Comparison of ENCODE assay signal across 41 mouse cellular contexts in genomic region chr12:111923117-111923516, GRCm38 (mm10). TPM values are rescaled to one million over a fixed set of nuclear protein-coding genes. Genes with fewer than 3 reads are reported as not detected.
DNase-seq lines count a peak whose midpoint lies in the region; ATAC-seq lines count a peak whose summit lies in the region.
"Had no signal": no experiment of that assay in that cellular context is flagged by ENCODE, and none has a peak within 500 bp of the region (broad histone marks: within the 10 kb centered on the region; RNA-seq: fewer than 3 reads in every experiment).

No protein-coding gene starts in this region.

- peak; percentile 61 for ATAC-seq in liver, embryonic 11.5 days (replicated peaks; ENCODE audit: low FRiP score)
- ATAC-seq in erythroid progenitor cell, adult 5-6 weeks (replicated peaks; ENCODE audit: low FRiP score, poor library complexity, severe bottlenecking), result peak; percentile 91
- peak; percentile 77 for ATAC-seq in liver, embryonic 16.5 days (ENCODE audit: low read depth)
- no peak for ATAC-seq in hindbrain, embryonic 16.5 days
- ATAC-seq: forebrain, postnatal 0 days; lung, postnatal 0 days; midbrain, embryonic 15.5 days had no signal

- peaks cover 11% of the 10 kb centered on the region for H3K4me1 ChIP-seq in liver, embryonic 11.5 days (replicated peaks; ENCODE audit: control insufficient read depth, insufficient read depth, low read length)
- peaks cover 11% of the 10 kb centered on the region for H3K4me1 ChIP-seq in liver, embryonic 16.5 days (ENCODE audit: control insufficient read depth, low read depth, low read length)
- peaks cover 7% of the 10 kb centered on the region; the same call in 1 of the 2 replicates for H3K4me1 ChIP-seq in hindbrain, embryonic 10.5 days (replicated peaks)
- H3K4me1 ChIP-seq in hindbrain, embryonic 16.5 days (ENCODE audit: control insufficient read depth, insufficient read depth, low read depth, low read length), result no peaks in the 10 kb centered on the region; the same call in 1 of the 2 replicates
- H3K4me1 ChIP-seq: forebrain, embryonic 12.5 days; midbrain, embryonic 15.5 days had no signal

- no peak overlapping the region for H3K9ac ChIP-seq in liver, embryonic 11.5 days (ENCODE audit: low read depth, low read length)
- no peak overlapping the region for H3K9ac ChIP-seq in liver, embryonic 16.5 days (ENCODE audit: low read depth, low read length)
- H3K9ac ChIP-seq in hindbrain, embryonic 16.5 days (ENCODE audit: low read depth, low read length), result no peak overlapping the region
- H3K9ac ChIP-seq: embryonic facial prominence, embryonic 13.5 days; forebrain, embryonic 12.5 days; forebrain, postnatal 0 days; heart, embryonic 13.5 days; hindbrain, embryonic 15.5 days; kidney, embryonic 15.5 days; midbrain, embryonic 15.5 days; neural tube, embryonic 15.5 days had no signal

- no peaks in the 10 kb centered on the region for H3K9me3 ChIP-seq in liver, embryonic 11.5 days (ENCODE audit: control insufficient read depth, low read length)
- H3K9me3 ChIP-seq in liver, embryonic 16.5 days (replicated peaks; ENCODE audit: control insufficient read depth, low read length), result no peaks in the 10 kb centered on the region
- H3K9me3 ChIP-seq in hindbrain, embryonic 10.5 days, result no peaks in the 10 kb centered on the region
- H3K9me3 ChIP-seq in hindbrain, embryonic 16.5 days (ENCODE audit: control insufficient read depth, low read length), result no peaks in the 10 kb centered on the region
- H3K9me3 ChIP-seq: embryonic facial prominence, embryonic 13.5 days; forebrain, embryonic 12.5 days; heart, embryonic 13.5 days; hindbrain, embryonic 15.5 days; kidney, embryonic 15.5 days; midbrain, embryonic 15.5 days; neural tube, embryonic 15.5 days had no signal

- H3K27ac ChIP-seq in liver, embryonic 11.5 days (ENCODE audit: low read depth, low read length), result no peak overlapping the region; the same call in 1 of the 2 replicates
- H3K27ac ChIP-seq in liver, embryonic 16.5 days (ENCODE audit: low read length), result peak overlapping the region; percentile 63
- no peak overlapping the region for H3K27ac ChIP-seq in hindbrain, embryonic 10.5 days
- no peak overlapping the region for H3K27ac ChIP-seq in hindbrain, embryonic 16.5 days (ENCODE audit: low read depth, low read length)
- H3K27ac ChIP-seq: embryonic facial prominence, embryonic 13.5 days; forebrain, embryonic 12.5 days; heart, embryonic 13.5 days; hindbrain, embryonic 15.5 days; kidney, embryonic 15.5 days; midbrain, embryonic 15.5 days; neural tube, embryonic 15.5 days had no signal

- H3K36me3 ChIP-seq in liver, embryonic 11.5 days (ENCODE audit: control insufficient read depth, insufficient read depth, low read length), result no peaks in the 10 kb centered on the region
- no peaks in the 10 kb centered on the region for H3K36me3 ChIP-seq in liver, embryonic 16.5 days (ENCODE audit: control insufficient read depth, insufficient read depth)
- H3K36me3 ChIP-seq in hindbrain, embryonic 10.5 days, result no peaks in the 10 kb centered on the region
- no peaks in the 10 kb centered on the region for H3K36me3 ChIP-seq in hindbrain, embryonic 16.5 days (ENCODE audit: control insufficient read depth, insufficient read depth, low read length)
- H3K36me3 ChIP-seq: embryonic facial prominence, embryonic 13.5 days; forebrain, embryonic 12.5 days; heart, embryonic 13.5 days; hindbrain, embryonic 15.5 days; kidney, embryonic 15.5 days; midbrain, embryonic 15.5 days; neural tube, embryonic 15.5 days had no signal

- WGBS in liver, embryonic 11.5 days, result 73% methylated on average over 6 of the region's 6 CpGs
- WGBS in liver, embryonic 16.5 days (ENCODE audit: insufficient replicate concordance), result 42% methylated on average over 6 of the region's 6 CpGs
- 88% methylated on average over 6 of the region's 6 CpGs for WGBS in hindbrain, embryonic 10.5 days
- WGBS in hindbrain, embryonic 16.5 days, result 89% methylated on average over 6 of the region's 6 CpGs

- DNase-seq in liver, embryonic 11.5 days (ENCODE audit: low spot score), result no peak
- no peak for DNase-seq in liver
- DNase-seq in cerebellum, postnatal 36 days, result no peak
- DNase-seq in hindbrain, embryonic 10.5 days (ENCODE audit: low spot score), result no peak
- DNase-seq: adrenal gland, adult 2 months; adrenal gland, postnatal 36 days; cerebellum, adult 8-10 months; cerebellum, postnatal 25 days; embryo, embryonic 11 days; forebrain, postnatal 0 days; gastrocnemius, postnatal 10 days; heart, postnatal 10 days; kidney, adult 18-20 months; kidney, postnatal 25 days; layer of hippocampus, postnatal 36 days; lung, adult 18-20 months; lung, postnatal 4 days; retina, postnatal 1 day; right cerebral cortex, postnatal 14 days; thymus, postnatal 14 days had no signal

- no peaks in the 10 kb centered on the region for H3K27me3 ChIP-seq in liver, embryonic 11.5 days (replicated peaks; ENCODE audit: control insufficient read depth, insufficient read depth, low read length)
- H3K27me3 ChIP-seq in liver, embryonic 16.5 days (ENCODE audit: control insufficient read depth, insufficient read depth, low read depth, low read length), result no peaks in the 10 kb centered on the region; the same call in 1 of the 2 replicates
- 0 out of 2 replicates have a peak, but pooled peaks cover 5% of the 10 kb centered on the region for H3K27me3 ChIP-seq in hindbrain, embryonic 10.5 days (ENCODE audit: insufficient read depth, poor library complexity, severe bottlenecking)
- H3K27me3 ChIP-seq in hindbrain, embryonic 16.5 days (replicated peaks; ENCODE audit: control insufficient read depth, insufficient read depth, low read length), result no peaks in the 10 kb centered on the region
- H3K27me3 ChIP-seq: forebrain, embryonic 12.5 days; hindbrain, embryonic 15.5 days; kidney, embryonic 15.5 days; midbrain, embryonic 15.5 days; neural tube, embryonic 15.5 days had no signal

- H3K4me3 ChIP-seq in liver, embryonic 11.5 days (ENCODE audit: low read depth, low read length), result no peak overlapping the region
- no peak overlapping the region for H3K4me3 ChIP-seq in liver, embryonic 16.5 days (ENCODE audit: low read depth, low read length)
- H3K4me3 ChIP-seq in hindbrain, embryonic 10.5 days, result no peak overlapping the region
- no peak overlapping the region for H3K4me3 ChIP-seq in hindbrain, embryonic 16.5 days (ENCODE audit: low read length)
- H3K4me3 ChIP-seq: embryonic facial prominence, embryonic 13.5 days; erythroblast, embryonic 14.5 days; forebrain, embryonic 12.5 days; heart, embryonic 13.5 days; hindbrain, embryonic 15.5 days; kidney, embryonic 15.5 days; midbrain, embryonic 15.5 days; neural tube, embryonic 15.5 days had no signal

- no peak overlapping the region for H3K4me2 ChIP-seq in liver, embryonic 11.5 days
- H3K4me2 ChIP-seq in liver, embryonic 16.5 days (ENCODE audit: low read depth, low read length), result peak overlapping the region; percentile 28
- H3K4me2 ChIP-seq in hindbrain, embryonic 16.5 days (ENCODE audit: low read length), result no peak overlapping the region
- H3K4me2 ChIP-seq: embryonic facial prominence, embryonic 13.5 days; forebrain, embryonic 12.5 days; heart, embryonic 13.5 days; hindbrain, embryonic 15.5 days; kidney, embryonic 15.5 days; midbrain, embryonic 15.5 days; neural tube, embryonic 15.5 days had no signal

RNA-seq across cellular contexts. Expression of gene Ppp1r13b, which starts 15.2 kb away (rescaled TPM):
- 10.8 TPM in 2 replicates for polyA plus RNA-seq in liver, embryonic 11.5 days (2014; fragmentation: Nextera tagmentation; extraction: Ambion mirVana)
- total RNA-seq in erythroid progenitor cell, adult 5-6 weeks (2015; ENCODE audit: low replicate concordance), result 9.7 and 14.7 TPM in 2 replicates
- 6.7 and 12.2 TPM in 2 replicates for total RNA-seq in erythroid progenitor cell, adult 5-6 weeks (2017; ENCODE audit: low replicate concordance)
- polyA plus RNA-seq in liver, embryonic 16.5 days (2015; fragmentation: Nextera tagmentation; extraction: Ambion mirVana), result 1.4 and 1.9 TPM in 2 replicates
- 4.5 and 6.2 TPM in 2 replicates for polyA plus RNA-seq in hindbrain, embryonic 10.5 days (2016; fragmentation: Nextera tagmentation; extraction: Ambion mirVana)
- 17.9 and 36.4 TPM in 2 replicates for polyA plus RNA-seq in hindbrain, embryonic 16.5 days (2015; fragmentation: Nextera tagmentation; extraction: Ambion mirVana)

RNA-seq across cellular contexts. Expression of gene Atp5mpl, which starts 43.7 kb away (rescaled TPM):
- 702 and 735 TPM in 2 replicates for polyA plus RNA-seq in liver, embryonic 11.5 days (2014; fragmentation: Nextera tagmentation; extraction: Ambion mirVana)
- total RNA-seq in erythroid progenitor cell, adult 5-6 weeks (2015; ENCODE audit: low replicate concordance), result 132 and 273 TPM in 2 replicates
- 69.3 and 71.9 TPM in 2 replicates for total RNA-seq in erythroid progenitor cell, adult 5-6 weeks (2017; ENCODE audit: low replicate concordance)
- 457 and 494 TPM in 2 replicates for polyA plus RNA-seq in liver, embryonic 16.5 days (2015; fragmentation: Nextera tagmentation; extraction: Ambion mirVana)
- 593 and 677 TPM in 2 replicates for polyA plus RNA-seq in hindbrain, embryonic 10.5 days (2016; fragmentation: Nextera tagmentation; extraction: Ambion mirVana)
- 694 and 757 TPM in 2 replicates for polyA plus RNA-seq in hindbrain, embryonic 16.5 days (2015; fragmentation: Nextera tagmentation; extraction: Ambion mirVana)

RNA-seq across cellular contexts. Expression of gene Tdrd9, which starts 48.2 kb away (rescaled TPM):
- polyA plus RNA-seq in liver, embryonic 11.5 days (2014; fragmentation: Nextera tagmentation; extraction: Ambion mirVana), result 0.06 and 0.40 TPM in 2 replicates
- total RNA-seq in erythroid progenitor cell, adult 5-6 weeks (2015; ENCODE audit: low replicate concordance), result not detected in 2 replicates
- total RNA-seq in erythroid progenitor cell, adult 5-6 weeks (2017; ENCODE audit: low replicate concordance), result not detected in 2 replicates
- 0.07 and 0.14 TPM in 2 replicates for polyA plus RNA-seq in liver, embryonic 16.5 days (2015; fragmentation: Nextera tagmentation; extraction: Ambion mirVana)
- 1.0 and 1.2 TPM in 2 replicates for polyA plus RNA-seq in hindbrain, embryonic 10.5 days (2016; fragmentation: Nextera tagmentation; extraction: Ambion mirVana)
- 0.24 and 0.29 TPM in 2 replicates for polyA plus RNA-seq in hindbrain, embryonic 16.5 days (2015; fragmentation: Nextera tagmentation; extraction: Ambion mirVana)
- polyA plus RNA-seq: adrenal gland, adult 2 months; erythroblast, embryonic 14.5 days had no signal

RNA-seq across cellular contexts. Expression of gene Rd3l, which starts 58.0 kb away (rescaled TPM):
- polyA plus RNA-seq in liver, embryonic 11.5 days (2014; fragmentation: Nextera tagmentation; extraction: Ambion mirVana), result not detected in 2 replicates
- total RNA-seq in erythroid progenitor cell, adult 5-6 weeks (2015; ENCODE audit: low replicate concordance), result not detected in 2 replicates
- total RNA-seq in erythroid progenitor cell, adult 5-6 weeks (2017; ENCODE audit: low replicate concordance), result not detected in 2 replicates
- polyA plus RNA-seq in liver, embryonic 16.5 days (2015; fragmentation: Nextera tagmentation; extraction: Ambion mirVana), result 0.09 TPM in 1 of 2 replicates, not detected in the other
- not detected in 2 replicates for polyA plus RNA-seq in hindbrain, embryonic 10.5 days (2016; fragmentation: Nextera tagmentation; extraction: Ambion mirVana)
- not detected in 2 replicates for polyA plus RNA-seq in hindbrain, embryonic 16.5 days (2015; fragmentation: Nextera tagmentation; extraction: Ambion mirVana)
- total RNA-seq: adrenal gland, adult 2 months; adrenal gland, postnatal 36 days; gastrocnemius, postnatal 10 days; hematopoietic stem cell, adult 5-6 weeks; layer of hippocampus, adult 8-10 months; layer of hippocampus, postnatal 36 days; left cerebral cortex, postnatal 10 days had no signal
- polyA plus RNA-seq: adrenal gland, adult 2 months; embryonic facial prominence, embryonic 13.5 days; erythroblast, embryonic 14.5 days; forebrain, embryonic 12.5 days; gonadal fat pad, adult 2 months; hindbrain, embryonic 15.5 days; intestine, embryonic 14.5 days; kidney, embryonic 15.5 days; limb, embryonic 11.5 days; lung, postnatal 0 days; midbrain, embryonic 15.5 days; neural tube, embryonic 15.5 days; small intestine, adult 2 months; stomach, embryonic 16.5 days; urinary bladder, adult 2 months had no signal
